Mouse (Mus musculus): ENCODE measurements at regions not wholly inside any gene's neighbourhood (a gene's known extent, or its start where the extent isn't known, plus 50 kb on each side); places are given as distances from the start of the nearest gene placed in this dataset.

GRCm38 (mm10) chr3:120062264-120062663, 278.0 kb upstream of the Ptbp2 start:
- TF ChIP-seq CTCF (IDR thresholded peaks at IDR 0.05; ENCODE audit: low read depth) (no peak), EP300 (IDR thresholded peaks at IDR 0.05; ENCODE audit: low read depth) (no peak)

All from liver, postnatal 0 days (tissue).